Mouse (Mus musculus) liver, embryonic 15.5 days (tissue): ENCODE measurements at regions not wholly inside any gene's neighbourhood (a gene's known extent, or its start where the extent isn't known, plus 50 kb on each side); places are given as distances from the start of the nearest gene placed in this dataset.
A peak's percentile ranks its signal among the peaks of the same experiment; 100 is the strongest.

Experiments used
- ATAC-seq: fragments of 200-750 bp; cut with Nextera tagmentation; 2 replicates; pipeline ENCODE4 v1.8.0; 2017; ENCODE audit warnings: moderate number of reproducible peaks, mild to moderate bottlenecking, moderate library complexity; ENCODE audit not compliant: insufficient read depth
- H3K27ac ChIP-seq: fragments of 300-500 bp; sonication (generic); replicated peaks from 2 replicates; pipeline ENCODE4 v1.5.1; 2015; ENCODE audit warnings: mild to moderate bottlenecking, inconsistent platforms
- H3K27me3 ChIP-seq: fragments of 300-500 bp; sonication (generic); 2 replicates; pipeline ENCODE4 v1.6.1; 2015; ENCODE audit warnings: mild to moderate bottlenecking, inconsistent platforms
- H3K36me3 ChIP-seq: fragments of 300-500 bp; sonication (generic); replicated peaks from 2 replicates; pipeline ENCODE4 v1.6.1; 2015; ENCODE audit warnings: moderate library complexity, mild to moderate bottlenecking, inconsistent platforms
- H3K4me1 ChIP-seq: fragments of 300-500 bp; sonication (generic); replicated peaks from 2 replicates; pipeline ENCODE4 v1.6.1; 2015; ENCODE audit warnings: inconsistent platforms
- H3K4me2 ChIP-seq: fragments of 300-500 bp; sonication (generic); 2 replicates; pipeline ENCODE4 v1.6.1; 2015; ENCODE audit warnings: moderate library complexity, mild to moderate bottlenecking, inconsistent platforms
- H3K4me3 ChIP-seq: fragments of 300-500 bp; sonication (generic); replicated peaks from 2 replicates; pipeline ENCODE4 v1.5.1; 2015; ENCODE audit warnings: mild to moderate bottlenecking, inconsistent platforms
- H3K9ac ChIP-seq: fragments of 300-500 bp; sonication (generic); 2 replicates; pipeline ENCODE4 v1.6.1; 2015; ENCODE audit warnings: moderate library complexity, mild to moderate bottlenecking, inconsistent platforms
- H3K9me3 ChIP-seq: fragments of 300-500 bp; sonication (generic); replicated peaks from 2 replicates; pipeline ENCODE4 v1.6.1; 2016; ENCODE audit warnings: inconsistent platforms
- WGBS: fragments of 180-500 bp; shearing (Covaris S2); methylation state at CpG from one replicate; pipeline ENCODE4 v1.1.7; 2015; ENCODE audit warnings: mixed read lengths; ENCODE audit not compliant: insufficient replicate concordance; 5-methylcytosine and 5-hydroxymethylcytosine counted together

- no peaks in the 10 kb centered on the region for H3K9me3 ChIP-seq
- H3K36me3 ChIP-seq: no peaks in the 10 kb centered on the region
- no peak for ATAC-seq
- 71% methylated on average over 6 of the region's 6 CpGs for WGBS
- 0 out of 2 replicates have a peak, but pooled peaks cover 3% of the 10 kb centered on the region for H3K27me3 ChIP-seq
- no peak overlapping the region for H3K27ac ChIP-seq
- no peak overlapping the region for H3K9ac ChIP-seq
- H3K4me1 ChIP-seq: no peaks in the 10 kb centered on the region
- no peak overlapping the region for H3K4me3 ChIP-seq
- H3K4me2 ChIP-seq: no peak overlapping the region
Measured at GRCm38 (mm10) chr3:66422445-66423037, 125.9 kb upstream of the Veph1 start.

- Histone ChIP-seq H3K27ac (no peak overlapping the region), H3K27me3 (no peaks in the 10 kb centered on the region), H3K9ac (no peak overlapping the region), H3K36me3 (no peaks in the 10 kb centered on the region), H3K9me3 (no peaks in the 10 kb centered on the region), H3K4me2 (no peak overlapping the region), H3K4me3 (no peak overlapping the region), H3K4me1 (no peaks in the 10 kb centered on the region)
- no peak for ATAC-seq
- 42% methylated on average over 11 of the region's 11 CpGs for WGBS
Measured at GRCm38 (mm10) chr3:66410706-66411277, 114.2 kb upstream of the Veph1 start.

GRCm38 (mm10) chr3:66408791-66409190, 112.2 kb upstream of the Veph1 start:
- no peaks in the 10 kb centered on the region for H3K4me1 ChIP-seq
- WGBS: 55% methylated on average over 7 of the region's 7 CpGs
- H3K27me3 ChIP-seq: no peaks in the 10 kb centered on the region

GRCm38 (mm10) chr3:66405645-66406044, 109.0 kb upstream of the Veph1 start:
- H3K9ac ChIP-seq: no peak overlapping the region
- H3K27me3 ChIP-seq: no peaks in the 10 kb centered on the region
- H3K4me3 ChIP-seq: no peak overlapping the region
- no peak for ATAC-seq
- 71% methylated on average over 4 of the region's 4 CpGs for WGBS
- no peak overlapping the region for H3K4me2 ChIP-seq
- H3K36me3 ChIP-seq: no peaks in the 10 kb centered on the region
- H3K27ac ChIP-seq: no peak overlapping the region
- no peaks in the 10 kb centered on the region for H3K4me1 ChIP-seq
- no peaks in the 10 kb centered on the region for H3K9me3 ChIP-seq

More at GRCm38 (mm10) chr3:66408791-66409190, 112.2 kb upstream of the Veph1 start:
- Histone ChIP-seq H3K36me3 (no peaks in the 10 kb centered on the region), H3K4me3 (no peak overlapping the region), H3K4me2 (no peak overlapping the region), H3K9ac (no peak overlapping the region), H3K9me3 (no peaks in the 10 kb centered on the region), H3K27ac (no peak overlapping the region)
- no peak for ATAC-seq

- Histone ChIP-seq H3K4me1 (no peaks in the 10 kb centered on the region), H3K4me3 (no peak overlapping the region), H3K9ac (no peak overlapping the region), H3K27ac (no peak overlapping the region), H3K4me2 (no peak overlapping the region), H3K27me3 (no peaks in the 10 kb centered on the region), H3K9me3 (no peaks in the 10 kb centered on the region), H3K36me3 (no peaks in the 10 kb centered on the region)
- 62% methylated on average over 2 of the region's 2 CpGs for WGBS
- ATAC-seq: no peak
Measured at GRCm38 (mm10) chr3:66403707-66404106, 107.1 kb upstream of the Veph1 start.

- no peaks in the 10 kb centered on the region for H3K4me1 ChIP-seq
- H3K9ac ChIP-seq: no peak overlapping the region
- H3K27ac ChIP-seq: no peak overlapping the region
- peak overlapping the region; percentile 8; the same call in 1 of the 2 replicates for H3K4me2 ChIP-seq
- H3K9me3 ChIP-seq: no peaks in the 10 kb centered on the region
- H3K4me3 ChIP-seq: no peak overlapping the region
- H3K36me3 ChIP-seq: no peaks in the 10 kb centered on the region
- no peak for ATAC-seq
- 9% methylated on average over 16 of the region's 16 CpGs for WGBS
- no peaks in the 10 kb centered on the region for H3K27me3 ChIP-seq
Measured at GRCm38 (mm10) chr3:66400791-66401568, 104.3 kb upstream of the Veph1 start.

GRCm38 (mm10) chr3:66398214-66399150, 101.8 kb upstream of the Veph1 start:
- ATAC-seq: no peak
- Histone ChIP-seq H3K27ac (no peak overlapping the region), H3K36me3 (no peaks in the 10 kb centered on the region), H3K4me2 (no peak overlapping the region), H3K27me3 (no peaks in the 10 kb centered on the region), H3K4me3 (no peak overlapping the region), H3K4me1 (no peaks in the 10 kb centered on the region), H3K9me3 (no peaks in the 10 kb centered on the region), H3K9ac (no peak overlapping the region)
- WGBS: 48% methylated on average over 12 of the region's 12 CpGs

GRCm38 (mm10) chr3:66375088-66375910, 78.7 kb upstream of the Veph1 start:
- no peak for ATAC-seq
- no peak overlapping the region for H3K4me2 ChIP-seq
- no peaks in the 10 kb centered on the region for H3K4me1 ChIP-seq
- H3K36me3 ChIP-seq: no peaks in the 10 kb centered on the region
- no peak overlapping the region for H3K27ac ChIP-seq
- WGBS: 70% methylated on average over 14 of the region's 14 CpGs
- H3K27me3 ChIP-seq: no peaks in the 10 kb centered on the region
- H3K9me3 ChIP-seq: no peaks in the 10 kb centered on the region
- no peak overlapping the region for H3K9ac ChIP-seq
- no peak overlapping the region for H3K4me3 ChIP-seq

GRCm38 (mm10) chr3:66374603-66375002, 78.0 kb upstream of the Veph1 start:
- no peak overlapping the region for H3K4me2 ChIP-seq
- no peak overlapping the region for H3K4me3 ChIP-seq
- ATAC-seq: no peak
- no peak overlapping the region for H3K27ac ChIP-seq
- H3K4me1 ChIP-seq: no peaks in the 10 kb centered on the region
- H3K9me3 ChIP-seq: no peaks in the 10 kb centered on the region
- no peaks in the 10 kb centered on the region for H3K27me3 ChIP-seq
- 61% methylated on average over 4 of the region's 4 CpGs for WGBS
- no peak overlapping the region for H3K9ac ChIP-seq
- no peaks in the 10 kb centered on the region for H3K36me3 ChIP-seq

- no peak overlapping the region for H3K27ac ChIP-seq
- H3K4me2 ChIP-seq: no peak overlapping the region
- WGBS: 60% methylated on average over 8 of the region's 8 CpGs
- H3K36me3 ChIP-seq: no peaks in the 10 kb centered on the region
- no peaks in the 10 kb centered on the region for H3K9me3 ChIP-seq
- no peak for ATAC-seq
- no peaks in the 10 kb centered on the region for H3K27me3 ChIP-seq
- H3K4me3 ChIP-seq: no peak overlapping the region
- H3K4me1 ChIP-seq: no peaks in the 10 kb centered on the region
- no peak overlapping the region for H3K9ac ChIP-seq
Measured at GRCm38 (mm10) chr3:66373807-66374575, 77.4 kb upstream of the Veph1 start.
